Mouse (Mus musculus) C2C12 (cell line): Measurements from ENCODE around the gene Rpap2.

ENCODE experiments used
- CEBPB ChIP-seq: IDR thresholded peaks from one replicate; pipeline ENCODE4 v1.6.1; 2011; ENCODE audit warnings: low read depth, mild to moderate bottlenecking, control low read depth, moderate library complexity
- CTCF ChIP-seq: IDR thresholded peaks from one replicate; pipeline ENCODE4 v1.5.1; 2011; ENCODE audit not compliant: control insufficient read depth, insufficient read depth, insufficient read length
- FOSL1 ChIP-seq: IDR thresholded peaks from one replicate; pipeline ENCODE4 v1.8.0; 2011; ENCODE audit warnings: mild to moderate bottlenecking, low read length; ENCODE audit not compliant: poor library complexity, insufficient read depth, severe bottlenecking
- MAX ChIP-seq: IDR thresholded peaks from one replicate; pipeline ENCODE4 v1.6.1; 2011; ENCODE audit warnings: mild to moderate bottlenecking, control low read depth
- MYOD1 ChIP-seq: IDR thresholded peaks from one replicate; pipeline ENCODE4 v1.6.1; 2011; ENCODE audit warnings: low read depth; ENCODE audit not compliant: control insufficient read depth, insufficient read length
- MYOG ChIP-seq: IDR thresholded peaks from one replicate; pipeline ENCODE4 v1.6.1; 2011; ENCODE audit not compliant: control insufficient read depth, insufficient read length; ENCODE audit errors: extremely low read depth
- USF1 ChIP-seq: IDR thresholded peaks from one replicate; pipeline ENCODE4 v1.6.1; 2011; ENCODE audit warnings: low read depth, mild to moderate bottlenecking, control low read depth, moderate library complexity

- TF ChIP-seq CTCF (no peak), MAX (peak; percentile 76), FOSL1 (no peak), CEBPB (no peak), USF1 (peak; percentile 13), MYOG (no peak), MYOD1 (no peak)
Observed at GRCm38 (mm10) chr5:107687592-107688498, 90.7 kb downstream of the Rpap2 start.
